ENCODE assay signal across 9 mouse cellular contexts in the genomic region with DNA sequence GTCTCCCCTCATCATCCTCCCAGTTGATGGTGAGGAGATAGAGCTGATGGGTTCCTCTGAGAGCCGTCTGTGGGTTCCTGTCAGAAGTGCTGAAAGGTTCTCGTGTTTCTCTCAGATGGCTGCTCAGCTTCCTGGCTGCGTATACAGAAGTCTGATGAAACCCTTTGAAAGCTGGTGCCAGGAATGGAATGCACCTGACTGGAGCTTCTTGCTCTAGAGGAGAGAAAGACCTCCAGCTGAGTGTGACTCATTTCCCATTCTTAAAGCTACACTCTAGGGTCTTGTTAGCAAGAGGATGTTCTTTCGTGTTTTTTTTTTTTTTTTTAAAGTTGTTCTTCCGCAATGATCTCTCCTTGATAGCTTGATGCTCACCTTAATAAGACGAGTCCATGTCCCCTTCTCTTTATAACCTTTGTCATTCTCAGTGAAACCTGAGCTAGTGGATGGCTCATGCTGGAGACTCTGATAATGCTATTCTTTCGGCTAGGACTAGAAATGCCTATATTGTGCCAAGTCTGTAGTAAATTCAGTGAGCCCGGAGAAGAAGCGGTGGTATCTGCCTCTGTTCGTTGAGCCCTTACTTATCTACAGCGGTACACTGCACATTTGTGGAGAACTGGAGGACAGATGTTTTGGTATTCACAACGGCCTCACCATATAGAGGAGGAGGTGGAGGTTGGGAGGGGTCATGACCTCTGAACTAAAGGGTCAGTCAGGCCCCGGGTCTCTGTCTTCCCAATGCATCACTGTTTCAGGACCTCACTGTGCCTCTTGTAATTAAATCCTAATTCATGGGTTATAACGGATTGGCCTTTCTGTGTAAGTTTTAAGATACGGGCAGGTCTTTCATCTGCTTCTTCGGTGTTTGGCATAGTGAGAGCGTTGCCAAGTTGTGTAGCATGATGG. TPM values are rescaled to one million over a fixed set of nuclear protein-coding genes. Genes with fewer than 3 reads are reported as not detected.
DNase-seq lines count a peak whose midpoint lies in the region; ATAC-seq and TF ChIP-seq lines count a peak whose summit lies in the region.
"Had no signal": no experiment of that assay in that cellular context is flagged by ENCODE, and none has a peak within 500 bp of the region (broad histone marks: within the 10 kb centered on the region; RNA-seq: fewer than 3 reads in every experiment).

No protein-coding gene starts in this region.

- peak overlapping the region; percentile 97 for H3K4me2 ChIP-seq in forebrain, embryonic 14.5 days (ENCODE audit: low read length)
- peak overlapping the region; percentile 98 for H3K4me2 ChIP-seq in limb, embryonic 12.5 days

- peaks cover 27% of the 10 kb centered on the region for H3K27me3 ChIP-seq in E14TG2a.4 (ENCODE audit: insufficient read depth, low read length)
- 0 out of 2 replicates have a peak, but pooled peaks cover 3% of the 10 kb centered on the region for H3K27me3 ChIP-seq in forebrain, embryonic 14.5 days (replicated peaks; ENCODE audit: control insufficient read depth, insufficient read depth, low read length)
- no peaks in the 10 kb centered on the region for H3K27me3 ChIP-seq in limb, embryonic 12.5 days

- DNase-seq in cerebellum, adult 11-12 months = peak; percentile 63
- no peak for DNase-seq in forebrain, embryonic 14.5 days (ENCODE audit: low spot score)
- no peak for DNase-seq in thymus, postnatal 10 days (ENCODE audit: low spot score in 2 of 2)
- no peak for DNase-seq in layer of hippocampus, adult 9-11 months
- DNase-seq in ovary, adult 18-20 months (ENCODE audit: low spot score) = no peak

- peak overlapping the region; percentile 88; the same call in 1 of the 2 replicates for H3K4me3 ChIP-seq in E14TG2a.4 (replicated peaks; ENCODE audit: low read length)
- peak overlapping the region; percentile 78; the same call in 1 of the 2 replicates for H3K4me3 ChIP-seq in forebrain, embryonic 14.5 days (ENCODE audit: low read depth, low read length)
- 0 out of 2 replicates have a peak overlapping the region, but pooled peaks have one; percentile 91 for H3K4me3 ChIP-seq in limb, embryonic 12.5 days (replicated peaks)
- H3K4me3 ChIP-seq: erythroblast, embryonic 14.5 days had no signal

- no peak overlapping the region for H3K9ac ChIP-seq in forebrain, embryonic 14.5 days (ENCODE audit: low read length)
- H3K9ac ChIP-seq in limb, embryonic 12.5 days (replicated peaks) = no peak overlapping the region

- no peaks in the 10 kb centered on the region for H3K9me3 ChIP-seq in E14TG2a.4 (ENCODE audit: low read length)
- H3K9me3 ChIP-seq in forebrain, embryonic 14.5 days (replicated peaks; ENCODE audit: control insufficient read depth, low read length) = peaks cover 3% of the 10 kb centered on the region; the same call in 1 of the 2 replicates
- peaks cover 11% of the 10 kb centered on the region for H3K9me3 ChIP-seq in limb, embryonic 12.5 days

- no peak for ATAC-seq in cerebellum, adult (ENCODE audit: insufficient number of reproducible peaks, low FRiP score, low TSS enrichment)
- no peak for ATAC-seq in forebrain, embryonic 14.5 days
- ATAC-seq in limb, embryonic 12.5 days (ENCODE audit: insufficient number of reproducible peaks, insufficient read depth, low FRiP score, low TSS enrichment, low read depth) = no peak

- H3K4me1 ChIP-seq in E14TG2a.4 (replicated peaks; ENCODE audit: low read depth, low read length) = peaks cover 66% of the 10 kb centered on the region
- peaks cover 10% of the 10 kb centered on the region for H3K4me1 ChIP-seq in forebrain, embryonic 14.5 days (ENCODE audit: control insufficient read depth, insufficient read depth, low read length)
- peaks cover 46% of the 10 kb centered on the region for H3K4me1 ChIP-seq in limb, embryonic 12.5 days (replicated peaks)

- TF ChIP-seq CTCF in E14TG2a.4 (conservative IDR thresholded peaks at IDR 0.05; ENCODE audit: low read length) = no peak

- H3K27ac ChIP-seq in forebrain, embryonic 14.5 days (ENCODE audit: low read depth, low read length) = no peak overlapping the region
- H3K27ac ChIP-seq in limb, embryonic 12.5 days = no peak overlapping the region

- 84% methylated on average over 17 of the region's 17 CpGs for WGBS in forebrain, embryonic 14.5 days
- WGBS in limb, embryonic 12.5 days = 68% methylated on average over 17 of the region's 17 CpGs

- no peaks in the 10 kb centered on the region; the same call in 1 of the 2 replicates for H3K36me3 ChIP-seq in E14TG2a.4 (ENCODE audit: insufficient read depth, low read length)
- no peaks in the 10 kb centered on the region for H3K36me3 ChIP-seq in forebrain, embryonic 14.5 days (ENCODE audit: control insufficient read depth, insufficient read depth, low read length)
- H3K36me3 ChIP-seq in limb, embryonic 12.5 days = peaks cover 9% of the 10 kb centered on the region

RNA-seq across cellular contexts. Expression of a gene that starts 2.8 kb away (rescaled TPM):
- 28.6 and 32.3 TPM in 2 replicates for polyA plus RNA-seq in forebrain, embryonic 14.5 days (2014; fragmentation: Nextera tagmentation; extraction: Ambion mirVana)
- 23.1 and 23.4 TPM in 2 replicates for polyA plus RNA-seq in limb, embryonic 12.5 days (2016; fragmentation: Nextera tagmentation; extraction: Ambion mirVana)
